Mouse (Mus musculus) CH12F3 (cell line): Measurements from ENCODE around the gene Derl3.
"Not testable (repeated sequence)": the region's sequence is repeated elsewhere in the genome, so short reads cannot be mapped to it uniquely, and the experiment has no call there.

Experiments
- in situ Hi-C: fragments of 300-500 bp; cut with MboI; formaldehyde crosslinking; loops from 2 replicates; pipeline ENCODE4 v1.14.3; 2020; ENCODE audit warnings: low sequenced_read_pairs

The Derl3 gene

DNA sequence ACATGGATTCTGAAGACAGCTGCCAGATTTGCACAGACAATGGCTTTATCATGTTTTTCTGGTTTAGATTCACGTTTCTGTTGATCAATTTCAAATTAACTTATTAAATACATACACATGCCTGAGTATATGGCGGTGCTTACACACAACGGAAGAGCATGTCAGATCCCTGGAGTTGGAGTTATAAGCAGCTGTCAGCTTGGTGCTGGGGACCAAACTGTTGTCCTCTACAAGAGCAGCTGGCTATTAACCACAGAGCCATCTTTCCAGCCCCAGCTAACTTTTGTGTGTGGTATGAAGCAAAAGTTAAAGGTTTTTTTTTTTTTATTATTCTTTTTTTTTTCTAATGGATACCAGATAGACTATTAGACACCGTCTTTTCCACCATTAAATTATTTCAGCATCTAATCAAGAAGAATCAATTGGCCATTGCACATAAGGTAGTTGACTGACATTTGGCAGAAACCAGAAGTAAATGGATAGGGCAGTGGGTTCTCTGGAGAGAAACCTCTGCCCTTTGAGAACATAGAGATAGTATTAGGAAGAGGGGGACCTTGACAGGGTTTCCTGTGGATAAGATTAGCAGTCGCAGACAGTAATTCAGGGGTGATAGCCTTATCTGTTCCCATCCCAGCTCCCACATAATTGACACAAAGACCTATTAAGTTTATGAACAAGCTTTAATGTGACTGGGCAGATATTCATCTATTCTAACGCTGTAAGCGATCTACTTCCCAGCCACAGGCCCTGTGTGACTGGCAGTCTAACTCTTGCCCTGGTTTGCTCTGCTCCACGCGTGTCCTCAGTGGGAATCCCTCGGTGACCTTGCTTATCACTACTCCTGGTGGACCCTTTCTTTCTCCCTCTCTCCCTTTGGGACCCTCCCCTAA, 20.9 kb upstream of the Derl3 start:
- in situ Hi-C loops: no loop called here

DNA sequence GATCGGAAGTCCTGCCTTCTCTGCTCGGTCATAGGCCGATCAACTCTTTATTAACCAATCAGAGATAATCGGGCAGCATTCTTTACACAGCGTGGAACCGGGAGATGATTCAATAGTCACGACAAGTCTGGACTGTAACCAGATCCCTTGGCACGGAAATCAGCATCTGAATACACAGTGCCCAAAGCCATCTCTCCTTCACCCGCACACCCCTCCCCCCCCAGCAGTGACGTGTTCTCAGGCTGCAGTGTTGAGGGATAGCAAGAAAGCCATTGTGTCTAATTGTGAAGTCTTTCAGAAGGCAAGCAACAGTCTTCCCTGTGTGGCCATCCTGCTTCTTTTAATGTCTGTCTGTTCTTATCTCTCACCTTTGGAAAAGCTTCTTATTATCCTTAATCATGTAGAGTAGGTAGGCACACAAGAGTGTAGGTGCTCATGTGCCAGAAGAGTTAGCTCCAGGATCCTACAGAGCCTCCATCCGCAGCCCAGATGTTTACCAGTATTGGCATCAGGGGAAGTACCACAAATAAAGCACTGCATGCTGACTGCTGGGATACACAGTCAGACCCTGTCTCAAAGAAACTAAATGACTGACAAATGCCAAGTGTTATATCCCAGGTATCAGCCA, 20.2 kb upstream of the Derl3 start:
- in situ Hi-C loops: no loop called here

DNA sequence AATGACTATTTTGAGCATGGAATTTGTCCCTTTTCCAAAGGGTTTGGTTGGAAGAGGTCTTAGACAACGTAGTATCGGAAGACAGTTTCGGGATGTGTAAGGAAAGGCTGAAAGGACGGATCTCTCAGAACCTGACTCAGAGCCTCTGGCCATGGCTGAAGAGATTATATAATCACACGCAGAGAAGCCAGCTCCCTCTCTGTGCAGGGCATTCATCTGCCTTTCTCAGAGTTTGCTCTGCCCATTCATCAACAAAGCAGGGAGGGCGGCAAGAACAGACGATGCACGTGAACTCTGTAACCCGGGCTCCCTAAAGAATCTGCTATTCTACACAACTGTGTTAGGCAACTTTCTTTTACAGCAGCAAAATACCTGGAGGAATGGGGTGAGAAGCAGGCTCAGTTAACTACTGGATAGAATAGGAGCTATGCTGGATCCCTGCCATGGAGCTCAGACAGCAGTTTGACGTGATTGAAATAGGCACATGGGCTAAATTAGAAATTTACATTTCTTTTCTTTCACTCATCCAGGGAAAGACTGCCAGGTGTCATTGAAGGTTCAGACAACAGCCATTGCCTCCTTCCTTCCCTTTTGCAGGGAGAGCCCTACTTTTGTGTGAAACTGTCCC, 19.6 kb upstream of the Derl3 start:
- in situ Hi-C loops: no loop called here

DNA sequence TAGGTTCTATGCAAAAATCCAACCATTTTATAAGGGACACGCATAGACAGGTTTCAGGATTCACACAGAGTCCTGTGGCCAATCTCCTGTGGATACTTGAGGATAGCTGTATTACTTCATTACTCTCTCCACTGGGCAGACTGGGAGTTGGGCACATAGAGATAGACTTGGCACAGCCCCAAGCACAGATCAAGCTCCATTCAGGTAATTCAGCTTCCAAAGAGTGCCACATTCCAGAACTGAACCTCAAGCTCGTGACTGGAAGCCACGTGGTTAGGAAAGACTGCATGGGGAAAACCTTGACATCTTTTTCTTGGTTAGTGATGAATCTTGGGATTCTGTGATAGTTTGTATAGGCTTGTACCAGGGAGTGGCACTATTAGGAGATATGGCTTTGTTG, 14.4 kb upstream of the Derl3 start:
- in situ Hi-C loops: no loop called here

DNA sequence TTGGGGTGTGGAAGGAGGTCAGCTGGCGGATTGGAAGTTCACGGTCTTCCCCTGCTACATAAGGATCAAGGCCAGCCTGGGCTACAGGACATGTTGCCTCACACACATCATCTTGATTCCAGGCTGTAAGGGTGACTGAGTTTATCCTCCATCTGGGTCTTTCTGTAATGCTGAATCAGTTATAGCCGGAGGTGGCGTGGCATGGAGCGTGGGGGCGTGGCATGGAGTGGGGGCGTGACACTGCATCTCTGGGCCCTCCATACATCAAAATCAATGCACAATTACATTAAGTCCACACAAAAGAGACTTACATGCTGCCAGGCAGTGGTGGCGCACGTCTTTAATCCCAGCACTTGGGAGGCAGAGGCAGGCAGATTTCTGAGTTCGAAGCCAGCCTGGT, 12.9 kb upstream of the Derl3 start:
- in situ Hi-C loops: loop anchor here (5.0 kb wide), 1 partner anchor 72 kb away; the partner anchor contains the start of gene Gm5134

GRCm38 (mm10) chr10:75880771-75881577, 12.2 kb upstream of the Derl3 start:
- in situ Hi-C loops: loop anchor here (5.0 kb wide), 1 partner anchor 71 kb away; the partner anchor contains the start of gene Gm5134

GRCm38 (mm10) chr10:75881578-75882432, 11.4 kb upstream of the Derl3 start:
- in situ Hi-C loops: loop anchor here (5.0 kb wide), 1 partner anchor 70 kb away; the partner anchor contains the start of gene Gm5134

GRCm38 (mm10) chr10:75882433-75883231, 10.6 kb upstream of the Derl3 start:
- in situ Hi-C loops: loop anchor here (5.0 kb wide), 1 partner anchor 70 kb away; the partner anchor contains the start of gene Gm5134

DNA sequence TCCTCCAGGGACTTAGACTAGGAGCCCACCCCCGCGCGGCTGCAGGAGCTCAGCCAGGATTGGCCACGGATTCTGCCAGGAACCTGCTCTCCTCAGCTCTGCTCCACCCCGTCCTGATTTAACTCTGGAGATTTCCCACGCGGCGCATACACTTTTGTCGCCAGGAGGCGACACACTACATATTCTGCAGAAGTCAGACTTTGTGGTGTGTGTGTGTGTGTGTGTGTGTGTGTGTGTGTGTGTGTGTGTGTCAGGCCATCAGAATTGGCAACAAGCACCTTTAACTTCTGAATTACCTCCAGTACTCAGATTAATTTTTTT, 10.0 kb upstream of the Derl3 start:
- in situ Hi-C loops: loop anchor here (5.0 kb wide), 1 partner anchor 69 kb away; the partner anchor contains the start of gene Gm5134

DNA sequence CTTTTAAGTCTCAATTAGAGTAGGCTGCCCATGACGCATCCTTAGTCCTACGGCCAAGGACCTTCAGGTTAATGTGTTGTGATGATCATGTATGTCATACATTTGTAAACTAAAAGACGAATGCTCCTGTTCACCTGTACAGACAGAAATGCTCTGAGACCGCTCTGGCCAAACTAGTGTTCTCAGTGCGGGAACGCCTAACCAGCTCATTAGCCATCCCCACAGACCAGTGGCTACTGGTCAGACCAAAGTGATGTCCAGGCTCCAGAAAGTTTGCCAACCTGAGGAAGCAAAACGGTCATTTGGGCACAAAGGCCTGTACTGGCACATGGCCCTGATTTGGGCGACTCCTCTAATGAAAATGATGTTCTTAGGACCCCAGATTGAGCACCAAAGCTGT, 8.5 kb upstream of the Derl3 start:
- in situ Hi-C loops: loop anchor here (5.0 kb wide), 1 partner anchor 68 kb away; the partner anchor contains the start of gene Gm5134

DNA sequence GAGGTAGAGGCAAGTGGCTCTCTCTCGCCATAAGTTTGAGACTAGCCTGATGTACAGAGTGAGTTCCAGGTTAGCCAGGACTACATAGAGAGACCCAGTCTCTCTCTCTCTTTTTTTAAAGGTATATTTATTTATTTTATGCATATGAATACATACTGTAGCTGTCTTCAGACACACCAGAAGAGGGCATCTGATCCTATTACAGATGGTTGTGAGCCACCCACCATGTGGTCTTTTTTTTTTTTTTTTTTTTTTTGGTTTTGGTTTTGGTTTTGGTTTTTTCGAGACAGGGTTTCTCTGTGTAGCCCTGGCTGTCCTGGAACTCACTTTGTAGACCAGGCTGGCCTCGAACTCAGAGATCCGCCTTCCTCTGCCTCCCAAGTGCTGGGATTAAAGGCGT, 5.7 kb upstream of the Derl3 start:
- in situ Hi-C loops: not testable (repeated sequence)

- in situ Hi-C loops: no loop called here
Observed at GRCm38 (mm10) chr10:75889406-75890153, 3.6 kb upstream of the Derl3 start.

- in situ Hi-C loops: no loop called here
Observed at GRCm38 (mm10) chr10:75894601-75895000, 1.4 kb downstream of the Derl3 start.

DNA sequence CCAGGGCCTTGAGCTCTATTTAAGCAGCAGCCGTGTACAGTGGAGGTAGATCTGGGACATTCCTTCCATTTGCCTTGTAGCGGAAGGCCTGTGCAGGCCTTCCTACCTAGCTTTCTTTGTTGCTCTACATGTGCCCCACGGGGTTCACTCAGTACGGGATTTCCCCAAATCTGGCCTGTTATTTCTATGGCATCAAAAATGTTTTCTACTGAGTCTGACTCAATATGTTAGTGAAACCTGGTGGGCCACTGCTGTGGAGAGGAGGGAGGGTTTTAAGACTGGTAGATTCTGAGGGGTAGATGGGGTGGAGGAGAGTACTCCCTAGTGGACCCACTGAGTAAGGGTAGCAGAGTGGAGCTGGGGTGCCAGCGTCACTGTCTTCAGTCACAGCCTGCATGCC, 2.5 kb downstream of the Derl3 start:
- in situ Hi-C loops: no loop called here

DNA sequence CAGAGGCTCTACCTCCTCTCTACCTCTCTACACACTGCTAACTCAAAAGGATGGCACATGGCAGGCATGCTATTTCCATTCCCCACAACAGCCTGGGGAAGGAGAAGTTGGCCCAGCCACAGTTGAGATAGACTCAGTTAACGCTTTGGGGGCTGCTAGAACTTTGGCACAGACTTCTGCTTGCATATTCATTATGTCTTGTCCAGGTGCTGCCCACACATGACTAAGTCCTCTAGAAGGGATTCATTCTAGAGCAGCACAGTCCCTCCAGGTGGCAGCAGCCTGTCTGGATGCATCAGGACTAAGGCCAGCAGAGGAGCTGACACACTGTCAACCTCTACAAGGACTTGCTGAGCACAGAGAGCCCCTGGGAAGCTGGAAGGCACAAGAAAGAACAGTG, 3.0 kb downstream of the Derl3 start:
- in situ Hi-C loops: no loop called here

DNA sequence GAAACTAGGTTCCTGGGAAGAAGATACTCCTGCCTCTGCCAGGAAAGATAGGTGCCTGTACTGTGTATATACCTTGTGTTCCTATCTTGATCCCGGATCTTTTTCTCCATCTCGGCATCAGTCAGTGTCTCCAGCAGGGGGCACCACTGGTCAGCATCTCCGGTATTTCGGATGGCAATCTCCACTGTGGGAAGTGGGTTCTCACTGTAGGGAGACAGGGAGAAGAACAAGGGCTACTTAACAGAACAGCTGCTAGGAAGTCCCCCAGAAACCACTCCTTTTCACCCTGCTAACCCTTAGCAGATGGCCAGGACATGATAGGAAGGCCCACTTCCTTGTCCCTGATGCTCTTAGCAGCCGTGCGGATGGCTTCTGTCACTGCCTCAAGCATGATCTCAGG, 4.2 kb downstream of the Derl3 start:
- in situ Hi-C loops: no loop called here

DNA sequence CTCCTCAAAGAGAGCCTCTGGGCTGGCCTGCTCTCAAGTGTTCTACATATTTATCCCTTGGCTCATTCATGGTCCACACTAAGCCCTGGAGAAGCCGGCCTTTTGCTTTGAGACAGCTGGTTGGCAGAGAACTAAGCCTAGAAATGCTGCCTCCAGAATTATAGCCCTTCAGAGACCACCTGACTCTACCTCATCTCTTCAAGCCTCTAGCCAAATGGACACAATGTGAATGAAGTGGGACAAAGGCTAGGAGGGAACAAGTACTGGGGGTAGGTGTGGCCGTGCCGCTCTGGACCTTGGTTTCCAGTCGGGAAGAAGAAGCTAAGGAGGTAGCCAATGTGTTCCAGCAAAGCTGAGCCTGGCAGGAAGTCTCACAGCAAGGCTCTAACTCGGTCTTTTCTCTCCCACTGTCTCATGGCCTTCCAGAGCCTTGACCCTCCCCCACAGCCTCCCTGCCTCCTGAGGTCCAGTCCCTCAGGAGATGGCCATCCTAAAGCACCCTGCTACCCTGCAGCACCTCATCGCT, 4.9 kb downstream of the Derl3 start:
- in situ Hi-C loops: no loop called here

- in situ Hi-C loops: no loop called here
Observed at GRCm38 (mm10) chr10:75898846-75899245, 5.6 kb downstream of the Derl3 start.
